Mouse (Mus musculus) MEL (cell line): ENCODE measurements at regions not wholly inside any gene's neighbourhood (a gene's known extent, or its start where the extent isn't known, plus 50 kb on each side); places are given as distances from the start of the nearest gene placed in this dataset.

Source experiments
- DNase-seq: peaks from one replicate; pipeline ENCODE4 v3.0.0; 2011; ENCODE audit warnings: low read depth, low spot score
- H3K27ac ChIP-seq: 2 replicates; pipeline ENCODE4 v1.5.1; 2012; ENCODE audit warnings: low read depth, mild to moderate bottlenecking, control low read depth, low read length, moderate library complexity; ENCODE audit not compliant: control insufficient read depth
- H3K27me3 ChIP-seq, 2 experiments: fragments of 150-350 bp in 1 of 2; sonication (generic) in 1 of 2; 2 replicates each; pipeline ENCODE4 v1.6.1; 2012; ENCODE audit warnings: low read length in 2 of 2, mild to moderate bottlenecking in 2 of 2, improper control_type of control experiment in 1 of 2, moderate library complexity in 1 of 2; ENCODE audit not compliant: insufficient read depth in 2 of 2, control insufficient read depth in 1 of 2
- H3K36me3 ChIP-seq, 2 experiments: 2 replicates each; pipeline ENCODE4 v1.6.1; 2012 to 2014; ENCODE audit warnings: low read length in 2 of 2, improper control_type of control experiment in 1 of 2, inconsistent platforms in 1 of 2, mild to moderate bottlenecking in 1 of 2; ENCODE audit not compliant: insufficient read depth in 2 of 2, control insufficient read depth in 1 of 2
- H3K4me1 ChIP-seq, 2 experiments: fragments of 150-350 bp in 1 of 2; sonication (generic) in 1 of 2; 2 replicates each; pipeline ENCODE4 v1.6.1; 2012; ENCODE audit warnings: low read length in 2 of 2, improper control_type of control experiment in 1 of 2, mild to moderate bottlenecking in 1 of 2; ENCODE audit not compliant: insufficient read depth in 2 of 2, control insufficient read depth in 1 of 2
- H3K4me3 ChIP-seq, 2 experiments: fragments of 150-350 bp in 1 of 2; sonication (generic) in 1 of 2; 2 replicates each; pipeline ENCODE4 v1.5.1; 2012; ENCODE audit warnings: low read depth in 2 of 2, low read length in 2 of 2, mild to moderate bottlenecking in 2 of 2, moderate library complexity in 2 of 2, control low read depth in 1 of 2, improper control_type of control experiment in 1 of 2; ENCODE audit not compliant: control insufficient read depth in 1 of 2, insufficient read depth in 1 of 2
- H3K79me2 ChIP-seq: 2 replicates; pipeline ENCODE4 v1.6.1; 2012; ENCODE audit warnings: mild to moderate bottlenecking, low read length, moderate library complexity; ENCODE audit not compliant: control insufficient read depth, poor library complexity, insufficient read depth
- H3K9ac ChIP-seq: 2 replicates; pipeline ENCODE4 v1.6.1; 2012; ENCODE audit warnings: low read depth, mild to moderate bottlenecking, control low read depth, low read length, moderate library complexity; ENCODE audit not compliant: control insufficient read depth, poor library complexity, severe bottlenecking
- H3K9me3 ChIP-seq: fragments of 150-350 bp; sonication (generic); replicated peaks from 2 replicates; pipeline ENCODE4 v1.6.1; 2012; ENCODE audit warnings: mild to moderate bottlenecking, low read length, improper control_type of control experiment, moderate library complexity; ENCODE audit not compliant: insufficient read depth
- BHLHE40 ChIP-seq: IDR thresholded peaks from 2 replicates; pipeline ENCODE4 v1.6.1; 2012; ENCODE audit warnings: low read depth, mild to moderate bottlenecking, inconsistent platforms, low read length, improper control_type of control experiment, borderline replicate concordance
- E2F4 ChIP-seq: IDR thresholded peaks from 2 replicates; pipeline ENCODE4 v1.6.1; 2011; ENCODE audit warnings: low read depth, low read length, improper control_type of control experiment, borderline replicate concordance
- EP300 ChIP-seq, 2 experiments: IDR thresholded peaks; 2 replicates each; pipeline ENCODE4 v1.6.1; 2011; ENCODE audit warnings: improper control_type of control experiment in 2 of 2, low read length in 2 of 2, low read depth in 1 of 2, mild to moderate bottlenecking in 1 of 2
- HCFC1 ChIP-seq: IDR thresholded peaks from 2 replicates; pipeline ENCODE4 v1.6.1; 2012; ENCODE audit warnings: low read depth, mild to moderate bottlenecking, inconsistent platforms, low read length, improper control_type of control experiment, moderate library complexity
- JUND ChIP-seq: IDR thresholded peaks from 2 replicates; pipeline ENCODE4 v1.6.1; 2011; ENCODE audit warnings: low read depth, mild to moderate bottlenecking, improper control_type of control experiment, low read length
- NELFE ChIP-seq: IDR thresholded peaks from 2 replicates; pipeline ENCODE4 v1.6.1; 2011; ENCODE audit warnings: low read depth, low read length, improper control_type of control experiment
- POLR2AphosphoS5 ChIP-seq: IDR thresholded peaks from 2 replicates; pipeline ENCODE4 v1.6.1; 2012; ENCODE audit warnings: low read depth, borderline replicate concordance, mild to moderate bottlenecking, inconsistent platforms, low read length, moderate library complexity, mixed read lengths
- TCF12 ChIP-seq: IDR thresholded peaks from 2 replicates; pipeline ENCODE4 v1.6.1; 2014; ENCODE audit warnings: low read depth, mild to moderate bottlenecking, inconsistent platforms, low read length, improper control_type of control experiment, moderate library complexity
- ZC3H11A ChIP-seq: IDR thresholded peaks from 2 replicates; pipeline ENCODE4 v1.6.1; 2012; ENCODE audit warnings: low read depth, mild to moderate bottlenecking, inconsistent platforms, low read length, improper control_type of control experiment
- ZKSCAN1 ChIP-seq: IDR thresholded peaks from 2 replicates; pipeline ENCODE4 v1.6.1; 2012; ENCODE audit warnings: low read depth, mild to moderate bottlenecking, inconsistent platforms, low read length, improper control_type of control experiment, moderate library complexity
- ZNF384 ChIP-seq: IDR thresholded peaks from 2 replicates; pipeline ENCODE4 v1.6.1; 2012; ENCODE audit warnings: low read depth, mild to moderate bottlenecking, inconsistent platforms, low read length, improper control_type of control experiment

- H3K27ac ChIP-seq, result no peak overlapping the region
- TF ChIP-seq EP300 (IDR thresholded peaks at IDR 0.05; ENCODE audit: low read depth in 1 of 2, low read length in 2 of 2) (no peak), E2F4 (no peak), BHLHE40 (no peak), ZC3H11A (no peak), ZKSCAN1 (no peak), NELFE (no peak), POLR2AphosphoS5 (no peak), ZNF384 (no peak)
- TF ChIP-seq, all 39 proteins: peak for 0
- no peak overlapping the region for H3K4me3 ChIP-seq
- H3K27me3 ChIP-seq, result no peaks in the 10 kb centered on the region
- H3K9ac ChIP-seq, result no peak overlapping the region
- no peaks in the 10 kb centered on the region for H3K9me3 ChIP-seq
- H3K79me2 ChIP-seq, result no peaks in the 10 kb centered on the region
- no peaks in the 10 kb centered on the region for H3K4me1 ChIP-seq
- no peaks in the 10 kb centered on the region for H3K36me3 ChIP-seq
- no peak for DNase-seq
Measured at GRCm38 (mm10) chr5:133173155-133173723, 630.1 kb upstream of the Auts2 start.

GRCm38 (mm10) chr5:133172686-133173085 lies 629.5 kb upstream of the Auts2 start:
- no peak overlapping the region for H3K4me3 ChIP-seq
- TF ChIP-seq JUND, result no peak
- H3K79me2 ChIP-seq, result no peaks in the 10 kb centered on the region
- H3K27ac ChIP-seq, result no peak overlapping the region
- no peaks in the 10 kb centered on the region for H3K36me3 ChIP-seq
- H3K9me3 ChIP-seq, result no peaks in the 10 kb centered on the region
- no peaks in the 10 kb centered on the region for H3K4me1 ChIP-seq
- no peak overlapping the region for H3K9ac ChIP-seq
- no peaks in the 10 kb centered on the region for H3K27me3 ChIP-seq
- no peak for DNase-seq

- Histone ChIP-seq H3K27me3 (no peaks in the 10 kb centered on the region), H3K9ac (no peak overlapping the region), H3K4me3 (no peak overlapping the region), H3K27ac (no peak overlapping the region), H3K4me1 (no peaks in the 10 kb centered on the region), H3K79me2 (no peaks in the 10 kb centered on the region), H3K36me3 (no peaks in the 10 kb centered on the region), H3K9me3 (no peaks in the 10 kb centered on the region)
- TF ChIP-seq HCFC1, result no peak
- TF ChIP-seq TCF12, result no peak
- no peak for DNase-seq
Measured at GRCm38 (mm10) chr5:133171266-133171665, 628.1 kb upstream of the Auts2 start.
